Mouse (Mus musculus) C2C12 (cell line): ENCODE data around the gene Lmtk3. TPM values are rescaled to one million over a fixed set of nuclear protein-coding genes. Genes with fewer than 3 reads are reported as not detected.

Source experiments
- polyA plus RNA-seq: library from polyadenylated mRNA; unstranded; fragments of >200 nt; fragmentation: generic; extraction: Trizol; gene quantifications from one replicate; pipeline ENCODE4 v1.2.1, GENCODE M21; 2012; ENCODE audit warnings: missing spikeins

Lmtk3 gene
- polyA plus RNA-seq, 1 experiment, result 0.27 TPM

Other genes starting within 250 kb of the Lmtk3 start
- 1.7 TPM for gene Hsd17b14, start 228.8 kb upstream of the Lmtk3 start, polyA plus RNA-seq
- gene Bcat2, start 213.6 kb upstream of the Lmtk3 start, polyA plus RNA-seq, result 26.5 TPM
- gene Fgf21, start 168.2 kb upstream of the Lmtk3 start, polyA plus RNA-seq, result 0.97 TPM
- gene Fut1, start 166.4 kb upstream of the Lmtk3 start, polyA plus RNA-seq, result 0.04 TPM
- not detected for gene Izumo1, start 161.9 kb upstream of the Lmtk3 start, polyA plus RNA-seq
- gene Rasip1, start 156.2 kb upstream of the Lmtk3 start, polyA plus RNA-seq, result not detected
- gene Mamstr, start 143.8 kb upstream of the Lmtk3 start, polyA plus RNA-seq, result 0.48 TPM
- gene Fut2, start 117.3 kb upstream of the Lmtk3 start, polyA plus RNA-seq, result 0.01 TPM
- gene Ntn5, start 99.7 kb upstream of the Lmtk3 start, polyA plus RNA-seq, result 0.04 TPM
- gene Sec1, start 89.3 kb upstream of the Lmtk3 start, polyA plus RNA-seq, result 0.18 TPM
- gene Car11, start 83.9 kb upstream of the Lmtk3 start, polyA plus RNA-seq, result 0.44 TPM
- 5.6 TPM for gene Dbp, start 78.7 kb upstream of the Lmtk3 start, polyA plus RNA-seq
- gene Rpl18, start 68.3 kb upstream of the Lmtk3 start, polyA plus RNA-seq, result 4,453 TPM
- 16.9 TPM for gene Sphk2, start 65.7 kb upstream of the Lmtk3 start, polyA plus RNA-seq
- gene Fam83e, start 62.5 kb upstream of the Lmtk3 start, polyA plus RNA-seq, result 0.48 TPM
- gene Spaca4, start 57.9 kb upstream of the Lmtk3 start, polyA plus RNA-seq, result 0.33 TPM
- 0.13 TPM for gene Sult2b1, start 931 bp downstream of the Lmtk3 start, polyA plus RNA-seq
- 175 TPM for gene Cyth2, start 30.8 kb downstream of the Lmtk3 start, polyA plus RNA-seq
- gene Kcnj14, start 41.0 kb downstream of the Lmtk3 start, polyA plus RNA-seq, result 0.22 TPM
- 110 TPM for gene Grwd1, start 47.2 kb downstream of the Lmtk3 start, polyA plus RNA-seq
- 122 TPM for gene Kdelr1, start 89.0 kb downstream of the Lmtk3 start, polyA plus RNA-seq
- 1.1 TPM for gene Grin2d, start 94.6 kb downstream of the Lmtk3 start, polyA plus RNA-seq
- gene Syngr4, start 113.0 kb downstream of the Lmtk3 start, polyA plus RNA-seq, result 0.15 TPM
- gene Tmem143, start 113.2 kb downstream of the Lmtk3 start, polyA plus RNA-seq, result 21.9 TPM
- gene Emp3, start 137.7 kb downstream of the Lmtk3 start, polyA plus RNA-seq, result 705 TPM
- gene Ccdc114, start 140.3 kb downstream of the Lmtk3 start, polyA plus RNA-seq, result 2.6 TPM
- gene Abcc6, start 246.6 kb downstream of the Lmtk3 start, polyA plus RNA-seq, result not detected
- 67.6 TPM for gene Nomo1, start 250.0 kb downstream of the Lmtk3 start, polyA plus RNA-seq